Mouse (Mus musculus) retina, adult 2 months (tissue): ENCODE measurements around the gene Iqce.
A peak's percentile ranks its signal among the peaks of the same experiment; 100 is the strongest.
"Not testable (repeated sequence)": the region's sequence is repeated elsewhere in the genome, so short reads cannot be mapped to it uniquely, and the experiment has no call there.

Experiments used
- DNase-seq: peaks from one replicate; pipeline ENCODE4 v3.0.0-alpha.2; 2012; ENCODE audit warnings: low read depth, low spot score

Gene Iqce

GRCm38 (mm10) chr5:140704378-140705251, 2.4 kb upstream of the Iqce start, which contains the start of gene Brat1:
Gene Brat1 (plus strand): TSS chr5:140705011.
- DNase-seq: peak; percentile 99

GRCm38 (mm10) chr5:140703480-140704377, 1.6 kb upstream of the Iqce start:
- no peak for DNase-seq

GRCm38 (mm10) chr5:140702618-140703175, 519 bp upstream of the Iqce start:
- DNase-seq: no peak

- no peak for DNase-seq
Observed at GRCm38 (mm10) chr5:140701661-140702060, 517 bp downstream of the Iqce start.

- DNase-seq: no peak
Observed at GRCm38 (mm10) chr5:140699776-140700175, 2.4 kb downstream of the Iqce start.

GRCm38 (mm10) chr5:140695987-140696386, 6.2 kb downstream of the Iqce start:
- DNase-seq: no peak

GRCm38 (mm10) chr5:140688434-140688833, 13.7 kb downstream of the Iqce start:
- no peak for DNase-seq

- no peak for DNase-seq
Observed at GRCm38 (mm10) chr5:140684343-140685148, 17.6 kb downstream of the Iqce start.

- no peak for DNase-seq
Observed at GRCm38 (mm10) chr5:140682113-140682512, 20.1 kb downstream of the Iqce start.

GRCm38 (mm10) chr5:140680950-140681349, 21.2 kb downstream of the Iqce start:
- DNase-seq: no peak

GRCm38 (mm10) chr5:140680051-140680450, 22.1 kb downstream of the Iqce start:
- DNase-seq: no peak

GRCm38 (mm10) chr5:140677137-140677536, 25.0 kb downstream of the Iqce start:
- no peak for DNase-seq

GRCm38 (mm10) chr5:140675640-140676039, 26.5 kb downstream of the Iqce start:
- DNase-seq: no peak

- no peak for DNase-seq
Observed at GRCm38 (mm10) chr5:140675079-140675478, 27.1 kb downstream of the Iqce start.

- no peak for DNase-seq
Observed at GRCm38 (mm10) chr5:140674036-140674435, 28.1 kb downstream of the Iqce start.

GRCm38 (mm10) chr5:140672603-140673002, 29.6 kb downstream of the Iqce start:
- not testable (repeated sequence) for DNase-seq

- no peak for DNase-seq
Observed at GRCm38 (mm10) chr5:140672115-140672514, 30.1 kb downstream of the Iqce start.

GRCm38 (mm10) chr5:140663621-140664180, 38.5 kb downstream of the Iqce start:
- DNase-seq: no peak

- no peak for DNase-seq
Observed at GRCm38 (mm10) chr5:140662741-140663592, 39.2 kb downstream of the Iqce start.
